Mouse (Mus musculus) forebrain, embryonic 15.5 days (tissue): ENCODE measurements at regions not wholly inside any gene's neighbourhood (a gene's known extent, or its start where the extent isn't known, plus 50 kb on each side); places are given as distances from the start of the nearest gene placed in this dataset.

ENCODE experiments used
- ATAC-seq: fragments of 200-750 bp; cut with Nextera tagmentation; replicated peaks from 2 replicates; pipeline ENCODE4 v1.8.0; 2017; ENCODE audit warnings: mild to moderate bottlenecking, moderate TSS enrichment, moderate library complexity
- H3K27ac ChIP-seq: fragments of 300-500 bp; sonication (generic); replicated peaks from 2 replicates; pipeline ENCODE4 v1.5.1; 2015; ENCODE audit warnings: mild to moderate bottlenecking, inconsistent platforms
- H3K27me3 ChIP-seq: fragments of 300-500 bp; sonication (generic); 2 replicates; pipeline ENCODE4 v1.6.1; 2015; ENCODE audit warnings: inconsistent platforms
- H3K36me3 ChIP-seq: fragments of 300-500 bp; sonication (generic); 2 replicates; pipeline ENCODE4 v1.6.1; 2015; ENCODE audit warnings: mild to moderate bottlenecking, inconsistent platforms
- H3K4me1 ChIP-seq: fragments of 300-500 bp; sonication (generic); 2 replicates; pipeline ENCODE4 v1.6.1; 2015; ENCODE audit warnings: inconsistent platforms
- H3K4me2 ChIP-seq: fragments of 300-500 bp; sonication (generic); replicated peaks from 2 replicates; pipeline ENCODE4 v1.6.1; 2015; ENCODE audit warnings: mild to moderate bottlenecking, inconsistent platforms
- H3K4me3 ChIP-seq: fragments of 300-500 bp; sonication (generic); 2 replicates; pipeline ENCODE4 v1.5.1; 2015; ENCODE audit warnings: mild to moderate bottlenecking, inconsistent platforms
- H3K9ac ChIP-seq: fragments of 300-500 bp; sonication (generic); replicated peaks from 2 replicates; pipeline ENCODE4 v1.6.1; 2015; ENCODE audit warnings: mild to moderate bottlenecking, inconsistent platforms
- H3K9me3 ChIP-seq: fragments of 300-500 bp; sonication (generic); 2 replicates; pipeline ENCODE4 v1.6.1; 2016; ENCODE audit warnings: inconsistent platforms
- WGBS: fragments of 180-500 bp; shearing (Covaris S2); methylation state at CpG from one replicate; pipeline ENCODE4 v1.1.7; 2015; ENCODE audit warnings: mixed read lengths; 5-methylcytosine and 5-hydroxymethylcytosine counted together

GRCm38 (mm10) chr5:74121861-74122630 lies 53.8 kb upstream of the Usp46 start:
- no peak overlapping the region for H3K4me2 ChIP-seq
- H3K9ac ChIP-seq = no peak overlapping the region
- no peaks in the 10 kb centered on the region for H3K27me3 ChIP-seq
- ATAC-seq = no peak
- 84% methylated on average over 9 of the region's 9 CpGs for WGBS
- H3K4me3 ChIP-seq = no peak overlapping the region
- H3K27ac ChIP-seq = no peak overlapping the region
- H3K36me3 ChIP-seq = no peaks in the 10 kb centered on the region
- H3K9me3 ChIP-seq = no peaks in the 10 kb centered on the region
- H3K4me1 ChIP-seq = no peaks in the 10 kb centered on the region

GRCm38 (mm10) chr5:74126015-74126896 lies 58.0 kb upstream of the Usp46 start:
- 69% methylated on average over 32 of the region's 32 CpGs for WGBS
- H3K4me3 ChIP-seq = peak overlapping the region; percentile 40
- no peaks in the 10 kb centered on the region for H3K4me1 ChIP-seq
- no peaks in the 10 kb centered on the region for H3K36me3 ChIP-seq
- peak overlapping the region; percentile 33 for H3K4me2 ChIP-seq
- ATAC-seq = peak; percentile 94
- H3K27me3 ChIP-seq = no peaks in the 10 kb centered on the region
- no peak overlapping the region for H3K27ac ChIP-seq
- no peak overlapping the region for H3K9ac ChIP-seq
- H3K9me3 ChIP-seq = no peaks in the 10 kb centered on the region

DNA sequence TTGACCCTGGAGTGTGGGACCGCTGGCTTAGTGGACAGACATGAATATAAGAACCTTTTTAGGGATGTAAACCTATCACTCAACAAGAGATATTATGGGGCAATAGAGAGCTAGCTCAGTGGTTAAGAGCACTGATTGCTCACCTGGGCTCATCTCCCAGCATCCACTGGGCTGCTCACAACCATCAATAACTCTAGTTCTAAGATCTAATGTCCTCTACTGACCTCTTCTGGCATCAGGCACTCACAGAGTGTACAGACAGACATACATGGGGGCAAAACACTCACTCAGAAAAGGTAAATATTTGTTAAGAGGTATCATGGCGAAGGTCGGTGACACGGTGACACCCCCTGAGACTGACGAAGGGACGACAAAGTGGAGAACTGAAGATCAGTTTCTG lies 59.3 kb upstream of the Usp46 start:
- H3K4me1 ChIP-seq = no peaks in the 10 kb centered on the region
- H3K36me3 ChIP-seq = no peaks in the 10 kb centered on the region
- 93% methylated on average over 6 of the region's 6 CpGs for WGBS
- no peak for ATAC-seq
- H3K27me3 ChIP-seq = no peaks in the 10 kb centered on the region
- H3K9me3 ChIP-seq = no peaks in the 10 kb centered on the region
- H3K4me3 ChIP-seq = no peak overlapping the region
- H3K4me2 ChIP-seq = no peak overlapping the region
- H3K27ac ChIP-seq = no peak overlapping the region
- no peak overlapping the region for H3K9ac ChIP-seq

- Histone ChIP-seq H3K9me3 (no peaks in the 10 kb centered on the region), H3K9ac (no peak overlapping the region), H3K36me3 (no peaks in the 10 kb centered on the region), H3K4me2 (no peak overlapping the region), H3K27ac (no peak overlapping the region), H3K4me1 (no peaks in the 10 kb centered on the region), H3K4me3 (no peak overlapping the region), H3K27me3 (no peaks in the 10 kb centered on the region)
- ATAC-seq = no peak
Measured at GRCm38 (mm10) chr5:74129636-74130035, 61.4 kb upstream of the Usp46 start.

GRCm38 (mm10) chr5:74132671-74133070 lies 62.4 kb upstream of the Rasl11b start:
- WGBS = 65% methylated on average over 8 of the region's 8 CpGs

DNA sequence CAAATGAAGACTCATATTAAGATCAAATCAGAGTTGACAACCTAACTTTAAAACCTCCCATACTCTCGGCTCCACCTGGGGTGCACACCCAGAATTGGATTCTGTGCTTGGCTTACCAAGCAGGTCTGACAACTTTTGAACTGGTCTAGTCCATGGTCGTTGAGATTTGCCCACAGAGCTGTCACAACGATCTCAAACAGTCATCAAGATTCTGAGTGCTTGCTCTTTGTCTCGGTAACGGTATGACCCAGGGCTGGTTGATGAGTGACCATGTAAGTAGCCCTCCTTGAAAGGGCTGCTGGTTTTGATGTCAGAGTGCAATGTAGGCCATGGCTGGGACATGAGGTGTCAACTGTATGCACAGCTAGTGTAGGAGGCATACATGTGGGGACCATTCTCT lies 58.7 kb upstream of the Rasl11b start:
- Histone ChIP-seq H3K27me3 (no peaks in the 10 kb centered on the region), H3K4me2 (no peak overlapping the region), H3K27ac (no peak overlapping the region), H3K36me3 (no peaks in the 10 kb centered on the region), H3K4me3 (no peak overlapping the region), H3K4me1 (no peaks in the 10 kb centered on the region), H3K9ac (no peak overlapping the region), H3K9me3 (no peaks in the 10 kb centered on the region)
- ATAC-seq = no peak
- 74% methylated on average over 5 of the region's 5 CpGs for WGBS

More at GRCm38 (mm10) chr5:74132671-74133070, 62.4 kb upstream of the Rasl11b start:
- no peaks in the 10 kb centered on the region for H3K4me1 ChIP-seq
- H3K4me2 ChIP-seq = no peak overlapping the region
- H3K27ac ChIP-seq = no peak overlapping the region
- H3K36me3 ChIP-seq = no peaks in the 10 kb centered on the region
- H3K9me3 ChIP-seq = no peaks in the 10 kb centered on the region
- no peak overlapping the region for H3K4me3 ChIP-seq
- no peak overlapping the region for H3K9ac ChIP-seq
- ATAC-seq = no peak
- H3K27me3 ChIP-seq = no peaks in the 10 kb centered on the region

DNA sequence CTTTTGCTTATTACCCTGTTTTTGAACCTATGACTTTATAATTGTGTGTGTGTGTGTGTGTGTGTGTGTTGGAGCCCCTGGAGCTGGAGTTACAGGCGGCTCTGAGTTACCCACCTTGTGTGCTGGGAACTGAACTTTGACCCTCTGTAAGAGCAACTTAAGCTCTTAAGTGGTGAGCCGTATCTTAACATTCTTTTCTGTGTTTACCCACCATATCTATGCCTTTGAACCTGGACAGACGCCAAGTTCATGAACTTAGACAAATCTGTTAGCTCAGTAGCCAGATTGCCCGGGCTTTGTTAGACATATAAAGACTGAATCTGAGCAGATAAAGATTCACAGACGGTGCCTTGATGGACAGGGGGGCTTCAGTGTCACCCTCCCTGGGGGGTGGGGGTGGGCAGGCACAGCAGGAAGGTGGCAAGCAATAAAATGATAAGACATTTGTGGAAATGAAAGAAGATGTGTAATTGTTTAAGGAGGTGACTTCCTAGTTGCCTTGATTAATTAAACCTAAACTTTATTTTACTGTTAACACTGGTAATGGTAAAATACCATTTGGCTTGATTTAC lies 58.1 kb upstream of the Rasl11b start:
- H3K27me3 ChIP-seq = no peaks in the 10 kb centered on the region
- no peak for ATAC-seq
- H3K27ac ChIP-seq = no peak overlapping the region
- no peak overlapping the region for H3K9ac ChIP-seq
- no peak overlapping the region for H3K4me2 ChIP-seq
- no peaks in the 10 kb centered on the region for H3K9me3 ChIP-seq
- WGBS = 67% methylated on average over 5 of the region's 5 CpGs
- H3K36me3 ChIP-seq = no peaks in the 10 kb centered on the region
- no peak overlapping the region for H3K4me3 ChIP-seq
- H3K4me1 ChIP-seq = no peaks in the 10 kb centered on the region

GRCm38 (mm10) chr5:74143994-74144393 lies 51.1 kb upstream of the Rasl11b start:
- Histone ChIP-seq H3K27ac (no peak overlapping the region), H3K4me2 (no peak overlapping the region), H3K36me3 (no peaks in the 10 kb centered on the region), H3K9ac (no peak overlapping the region), H3K27me3 (no peaks in the 10 kb centered on the region), H3K4me3 (no peak overlapping the region), H3K9me3 (no peaks in the 10 kb centered on the region), H3K4me1 (no peaks in the 10 kb centered on the region)
- no peak for ATAC-seq
- WGBS = 94% methylated on average over 4 of the region's 4 CpGs

- H3K9ac ChIP-seq = no peak overlapping the region
- H3K27me3 ChIP-seq = no peaks in the 10 kb centered on the region
- no peak overlapping the region for H3K4me2 ChIP-seq
- ATAC-seq = no peak
- H3K27ac ChIP-seq = no peak overlapping the region
- no peak overlapping the region for H3K4me3 ChIP-seq
- no peaks in the 10 kb centered on the region for H3K4me1 ChIP-seq
- no peaks in the 10 kb centered on the region for H3K9me3 ChIP-seq
- no peaks in the 10 kb centered on the region for H3K36me3 ChIP-seq
- WGBS = 94% methylated on average over 5 of the region's 5 CpGs
Measured at GRCm38 (mm10) chr5:74144765-74145164, 50.3 kb upstream of the Rasl11b start.
